In the genomic region with DNA sequence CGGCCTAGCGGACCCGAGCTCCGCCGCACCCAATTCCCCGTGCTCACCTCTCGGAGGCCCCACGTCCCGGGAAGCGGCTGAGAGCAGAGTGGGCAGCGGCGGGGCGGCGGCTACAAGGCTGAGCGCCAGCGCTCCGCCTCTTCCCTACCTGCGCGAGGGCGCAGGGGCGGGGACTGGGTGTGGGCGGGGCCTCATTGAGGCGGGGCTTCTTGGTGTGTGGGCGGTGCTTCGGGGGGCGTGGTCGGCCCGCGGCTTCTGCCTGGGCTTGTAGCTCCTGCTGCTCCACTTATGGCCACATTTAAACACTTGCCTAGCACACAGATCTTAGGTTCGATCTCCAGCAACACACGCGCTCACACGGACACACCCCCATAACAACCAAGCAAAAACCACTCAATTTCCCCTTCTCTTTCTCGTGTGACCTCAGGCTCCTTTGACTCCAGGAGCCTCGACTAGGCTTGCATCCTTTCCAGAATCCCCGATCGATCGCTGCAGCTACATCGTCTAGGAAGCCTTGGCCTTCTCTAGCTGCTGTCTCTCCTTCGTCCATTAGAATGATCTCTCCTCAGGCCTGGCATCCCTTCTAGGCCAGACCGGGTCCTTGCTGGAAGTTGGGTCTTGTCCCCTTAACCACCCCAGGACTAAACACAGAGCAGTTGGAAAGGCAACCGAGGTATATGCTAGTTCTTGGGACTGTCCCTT, we compare ENCODE assay signal across 7 mouse cellular contexts. TPM values are rescaled to one million over a fixed set of nuclear protein-coding genes. Genes with fewer than 3 reads are reported as not detected.
DNase-seq lines count a peak whose midpoint lies in the region; ATAC-seq and TF ChIP-seq lines count a peak whose summit lies in the region.

No protein-coding gene starts in this region.

- no peaks in the 10 kb centered on the region for H3K9me3 ChIP-seq in ES-E14 (ENCODE audit: control insufficient read depth, insufficient read depth, low read depth, low read length)
- no peaks in the 10 kb centered on the region for H3K9me3 ChIP-seq in forebrain, postnatal 0 days (ENCODE audit: low read length)
- H3K9me3 ChIP-seq in hindbrain, embryonic 13.5 days: no peaks in the 10 kb centered on the region
- H3K9me3 ChIP-seq in liver, embryonic 11.5 days (ENCODE audit: control insufficient read depth, low read length): no peaks in the 10 kb centered on the region
- H3K9me3 ChIP-seq in stomach, postnatal 0 days (ENCODE audit: control insufficient read depth, low read length): no peaks in the 10 kb centered on the region

- no peaks in the 10 kb centered on the region for H3K36me3 ChIP-seq in ES-E14 (ENCODE audit: control insufficient read depth, insufficient read depth, low read length, poor library complexity, severe bottlenecking)
- no peaks in the 10 kb centered on the region for H3K36me3 ChIP-seq in forebrain, postnatal 0 days (ENCODE audit: insufficient read depth)
- H3K36me3 ChIP-seq in hindbrain, embryonic 13.5 days: no peaks in the 10 kb centered on the region
- no peaks in the 10 kb centered on the region for H3K36me3 ChIP-seq in liver, embryonic 11.5 days (ENCODE audit: control insufficient read depth, insufficient read depth, low read length)
- H3K36me3 ChIP-seq in stomach, postnatal 0 days (ENCODE audit: control insufficient read depth, insufficient read depth, low read length): no peaks in the 10 kb centered on the region

- H3K4me1 ChIP-seq in ES-E14 (ENCODE audit: control insufficient read depth in 2 of 2, insufficient read depth in 2 of 2, low read length in 2 of 2, poor library complexity in 1 of 2): peaks cover 7 to 40% of the 10 kb centered on the region in 2 experiments; a peak in 3 of 4 replicates
- H3K4me1 ChIP-seq in forebrain, postnatal 0 days (ENCODE audit: insufficient read depth): no peaks in the 10 kb centered on the region
- H3K4me1 ChIP-seq in hindbrain, embryonic 13.5 days (replicated peaks): peaks cover 41% of the 10 kb centered on the region
- peaks cover 67% of the 10 kb centered on the region for H3K4me1 ChIP-seq in liver, embryonic 11.5 days (replicated peaks; ENCODE audit: control insufficient read depth, insufficient read depth, low read length)
- peaks cover 13% of the 10 kb centered on the region for H3K4me1 ChIP-seq in stomach, postnatal 0 days (replicated peaks; ENCODE audit: control insufficient read depth, insufficient read depth)

- no peak for TF ChIP-seq CTCF in forebrain, postnatal 0 days (IDR thresholded peaks at IDR 0.05; ENCODE audit: low read depth)
- no peak for TF ChIP-seq CTCF in stomach, postnatal 0 days (IDR thresholded peaks at IDR 0.05; ENCODE audit: low read depth)

- no peak for ATAC-seq in forebrain, postnatal 0 days
- ATAC-seq in hindbrain, embryonic 13.5 days (ENCODE audit: low FRiP score): no peak
- ATAC-seq in liver, embryonic 11.5 days (replicated peaks; ENCODE audit: low FRiP score): peak; percentile 67
- peak; percentile 75 for ATAC-seq in monocyte, adult 5-6 weeks (replicated peaks; ENCODE audit: insufficient number of reproducible peaks, low FRiP score, low TSS enrichment, poor library complexity, severe bottlenecking)
- ATAC-seq in stomach, postnatal 0 days (ENCODE audit: low FRiP score, low TSS enrichment): peak; percentile 70

- peak overlapping the region; percentile 63 for H3K4me2 ChIP-seq in forebrain, postnatal 0 days (ENCODE audit: low read depth)
- peak overlapping the region; percentile 65 for H3K4me2 ChIP-seq in hindbrain, embryonic 13.5 days
- peak overlapping the region; percentile 89 for H3K4me2 ChIP-seq in liver, embryonic 11.5 days
- peak overlapping the region; percentile 94 for H3K4me2 ChIP-seq in stomach, postnatal 0 days (replicated peaks; ENCODE audit: low read depth)

- DNase-seq in ES-E14 (ENCODE audit: low read depth, low spot score): peak; percentile 74
- peak; percentile 90 to 91 for DNase-seq in adrenal gland, postnatal 36 days
- DNase-seq in forebrain, postnatal 0 days: peak; percentile 27
- peak; percentile 93 for DNase-seq in liver, embryonic 11.5 days (ENCODE audit: low spot score)
- DNase-seq in stomach, postnatal 0 days (ENCODE audit: low spot score): peak; percentile 94

- H3K27me3 ChIP-seq in forebrain, postnatal 0 days (ENCODE audit: insufficient read depth, low read length): peaks cover 5% of the 10 kb centered on the region; the same call in 1 of the 2 replicates
- peaks cover 46% of the 10 kb centered on the region for H3K27me3 ChIP-seq in hindbrain, embryonic 13.5 days
- H3K27me3 ChIP-seq in liver, embryonic 11.5 days (replicated peaks; ENCODE audit: control insufficient read depth, insufficient read depth, low read length): no peaks in the 10 kb centered on the region
- H3K27me3 ChIP-seq in stomach, postnatal 0 days (ENCODE audit: control insufficient read depth, insufficient read depth, low read length): no peaks in the 10 kb centered on the region

- TF ChIP-seq EP300 in stomach, postnatal 0 days (optimal IDR thresholded peaks at IDR 0.05): no peak

- H3K9ac ChIP-seq in ES-E14 (ENCODE audit: insufficient read depth, low read depth, low read length, poor library complexity, severe bottlenecking): peak overlapping the region; percentile 85
- peak overlapping the region; percentile 37; the same call in 1 of the 2 replicates for H3K9ac ChIP-seq in forebrain, postnatal 0 days
- peak overlapping the region; percentile 65 for H3K9ac ChIP-seq in hindbrain, embryonic 13.5 days
- peak overlapping the region; percentile 80 for H3K9ac ChIP-seq in liver, embryonic 11.5 days (ENCODE audit: low read depth, low read length)
- peak overlapping the region; percentile 77 for H3K9ac ChIP-seq in stomach, postnatal 0 days (ENCODE audit: low read length)

- 14% methylated on average over 42 of the region's 42 CpGs for WGBS in forebrain, postnatal 0 days
- WGBS in hindbrain, embryonic 13.5 days: 17% methylated on average over 33 of the region's 42 CpGs
- WGBS in liver, embryonic 11.5 days: 12% methylated on average over 42 of the region's 42 CpGs
- 10% methylated on average over 42 of the region's 42 CpGs for WGBS in stomach, postnatal 0 days

- in situ Hi-C loops in ES-E14 (cut with MboI; ENCODE audit: low sequenced_read_pairs in 2 of 2, unreplicated experiment in 2 of 2): no loop called here

- peak overlapping the region; percentile 80 to 92 for H3K4me3 ChIP-seq in ES-E14 (ENCODE audit: insufficient read depth in 1 of 2, low read depth in 1 of 2, low read length in 2 of 2, poor library complexity in 1 of 2, severe bottlenecking in 1 of 2)
- peak overlapping the region; percentile 41 for H3K4me3 ChIP-seq in forebrain, postnatal 0 days (ENCODE audit: low read depth, low read length)
- H3K4me3 ChIP-seq in hindbrain, embryonic 13.5 days: peak overlapping the region; percentile 48
- peak overlapping the region; percentile 78 for H3K4me3 ChIP-seq in liver, embryonic 11.5 days (ENCODE audit: low read depth, low read length)
- H3K4me3 ChIP-seq in stomach, postnatal 0 days (ENCODE audit: low read depth, low read length): peak overlapping the region; percentile 67

- peak overlapping the region; percentile 78 for H3K27ac ChIP-seq in ES-E14 (ENCODE audit: insufficient read depth, low read depth, low read length, poor library complexity, severe bottlenecking)
- no peak overlapping the region for H3K27ac ChIP-seq in forebrain, postnatal 0 days (ENCODE audit: low read depth, low read length)
- H3K27ac ChIP-seq in hindbrain, embryonic 13.5 days: no peak overlapping the region
- peak overlapping the region; percentile 89 for H3K27ac ChIP-seq in liver, embryonic 11.5 days (ENCODE audit: low read depth, low read length)
- H3K27ac ChIP-seq in stomach, postnatal 0 days (replicated peaks): peak overlapping the region; percentile 86

RNA-seq across cellular contexts. Expression of a gene that starts 2.5 kb away (rescaled TPM):
- total RNA-seq in ES-E14 (2012; rRNA removed): 29.3 and 53.8 TPM in 2 replicates
- 10 to 100 TPM; 12.5 to 17.5 TPM for total RNA-seq in adrenal gland, postnatal 36 days (2021)
- 1.6 and 1.9 TPM in 2 replicates for total RNA-seq in forebrain, postnatal 0 days (2014; rRNA removed)
- polyA plus RNA-seq in forebrain, postnatal 0 days (2015; fragmentation: Nextera tagmentation; extraction: Ambion mirVana): 0.75 and 0.97 TPM in 2 replicates
- polyA plus RNA-seq in hindbrain, embryonic 13.5 days (2015; fragmentation: Nextera tagmentation; extraction: Ambion mirVana): 1.8 and 2.1 TPM in 2 replicates
- polyA plus RNA-seq in liver, embryonic 11.5 days (2014; fragmentation: Nextera tagmentation; extraction: Ambion mirVana): 9.9 and 10.6 TPM in 2 replicates
- total RNA-seq in monocyte, adult 5-6 weeks (2017): 14.1 to 16.7 TPM (median 15.1 TPM) in 3 replicates
- 5.7 and 6.1 TPM in 2 replicates for polyA plus RNA-seq in stomach, postnatal 0 days (2015; fragmentation: Nextera tagmentation; extraction: Ambion mirVana)

RNA-seq across cellular contexts. Expression of a gene that starts 29.1 kb away (rescaled TPM):
- total RNA-seq in ES-E14 (2012; rRNA removed): 2.0 and 2.2 TPM in 2 replicates
- 10 to 100 TPM in 1 of 2 experiments, 1 to 10 TPM in 1; 9.6 to 14.1 TPM for total RNA-seq in adrenal gland, postnatal 36 days (2021)
- 1.5 and 3.3 TPM in 2 replicates for total RNA-seq in forebrain, postnatal 0 days (2014; rRNA removed)
- 3.4 and 4.8 TPM in 2 replicates for polyA plus RNA-seq in forebrain, postnatal 0 days (2015; fragmentation: Nextera tagmentation; extraction: Ambion mirVana)
- polyA plus RNA-seq in hindbrain, embryonic 13.5 days (2015; fragmentation: Nextera tagmentation; extraction: Ambion mirVana): 1.2 and 1.4 TPM in 2 replicates
- 0.62 and 0.74 TPM in 2 replicates for polyA plus RNA-seq in liver, embryonic 11.5 days (2014; fragmentation: Nextera tagmentation; extraction: Ambion mirVana)
- total RNA-seq in monocyte, adult 5-6 weeks (2017): not detected in 3 replicates
- polyA plus RNA-seq in stomach, postnatal 0 days (2015; fragmentation: Nextera tagmentation; extraction: Ambion mirVana): 2.6 and 2.7 TPM in 2 replicates

RNA-seq across cellular contexts. Expression of a gene that starts 29.8 kb away (rescaled TPM):
- total RNA-seq in ES-E14 (2012; rRNA removed): 0.37 and 0.40 TPM in 2 replicates
- 10 to 100 TPM; 25.0 to 36.5 TPM for total RNA-seq in adrenal gland, postnatal 36 days (2021)
- 20.7 and 22.7 TPM in 2 replicates for total RNA-seq in forebrain, postnatal 0 days (2014; rRNA removed)
- polyA plus RNA-seq in forebrain, postnatal 0 days (2015; fragmentation: Nextera tagmentation; extraction: Ambion mirVana): 24.9 and 27.6 TPM in 2 replicates
- polyA plus RNA-seq in hindbrain, embryonic 13.5 days (2015; fragmentation: Nextera tagmentation; extraction: Ambion mirVana): 16.4 and 18.1 TPM in 2 replicates
- 2.0 and 2.5 TPM in 2 replicates for polyA plus RNA-seq in liver, embryonic 11.5 days (2014; fragmentation: Nextera tagmentation; extraction: Ambion mirVana)
- total RNA-seq in monocyte, adult 5-6 weeks (2017): 0.29 TPM in 1 of 3 replicates, not detected in the others
- 22.1 and 22.2 TPM in 2 replicates for polyA plus RNA-seq in stomach, postnatal 0 days (2015; fragmentation: Nextera tagmentation; extraction: Ambion mirVana)

RNA-seq across cellular contexts. Expression of a gene that starts 38.0 kb away (rescaled TPM):
- total RNA-seq in ES-E14 (2012; rRNA removed): 0.16 and 0.94 TPM in 2 replicates
- total RNA-seq in adrenal gland, postnatal 36 days (2021): not detected
- total RNA-seq in forebrain, postnatal 0 days (2014; rRNA removed): 0.31 and 0.62 TPM in 2 replicates
- polyA plus RNA-seq in forebrain, postnatal 0 days (2015; fragmentation: Nextera tagmentation; extraction: Ambion mirVana): 0.88 and 0.89 TPM in 2 replicates
- polyA plus RNA-seq in hindbrain, embryonic 13.5 days (2015; fragmentation: Nextera tagmentation; extraction: Ambion mirVana): 0.36 and 1.0 TPM in 2 replicates
- polyA plus RNA-seq in liver, embryonic 11.5 days (2014; fragmentation: Nextera tagmentation; extraction: Ambion mirVana): not detected in 2 replicates
- not detected in 3 replicates for total RNA-seq in monocyte, adult 5-6 weeks (2017)
- 0.10 TPM in 1 of 2 replicates, not detected in the other for polyA plus RNA-seq in stomach, postnatal 0 days (2015; fragmentation: Nextera tagmentation; extraction: Ambion mirVana)

RNA-seq across cellular contexts. Expression of a gene that starts 43.0 kb away (rescaled TPM):
- 45.2 and 50.0 TPM in 2 replicates for total RNA-seq in ES-E14 (2012; rRNA removed)
- total RNA-seq in adrenal gland, postnatal 36 days (2021): 10 to 100 TPM; 26.6 to 29.3 TPM
- 81.3 and 94.1 TPM in 2 replicates for total RNA-seq in forebrain, postnatal 0 days (2014; rRNA removed)
- polyA plus RNA-seq in forebrain, postnatal 0 days (2015; fragmentation: Nextera tagmentation; extraction: Ambion mirVana): 26.6 and 32.1 TPM in 2 replicates
- 14.1 and 14.8 TPM in 2 replicates for polyA plus RNA-seq in hindbrain, embryonic 13.5 days (2015; fragmentation: Nextera tagmentation; extraction: Ambion mirVana)
- 13.5 and 13.9 TPM in 2 replicates for polyA plus RNA-seq in liver, embryonic 11.5 days (2014; fragmentation: Nextera tagmentation; extraction: Ambion mirVana)
- 16.3 to 21.9 TPM (median 19.8 TPM) in 3 replicates for total RNA-seq in monocyte, adult 5-6 weeks (2017)
- polyA plus RNA-seq in stomach, postnatal 0 days (2015; fragmentation: Nextera tagmentation; extraction: Ambion mirVana): 4.7 and 5.3 TPM in 2 replicates

Comparison
In these comparisons a context has a peak if more than half of its experiments do, and no peak if none do; other contexts are left out.
1. DNase-seq: peak in every context shown above with its lines; median percentile 94 in stomach, postnatal 0 days; 93 in liver, embryonic 11.5 days; 90 in adrenal gland, postnatal 36 days; 74 in ES-E14; 27 in forebrain, postnatal 0 days.
2. H3K27ac ChIP-seq: peak in ES-E14 (single experiment), liver, embryonic 11.5 days (single experiment) and stomach, postnatal 0 days (single experiment); none in forebrain, postnatal 0 days (single experiment) and hindbrain, embryonic 13.5 days (single experiment).
3. ATAC-seq: peak in liver, embryonic 11.5 days (single experiment), monocyte, adult 5-6 weeks (single experiment) and stomach, postnatal 0 days (single experiment); none in forebrain, postnatal 0 days (single experiment) and hindbrain, embryonic 13.5 days (single experiment).
4. RNA of a gene that starts 29.8 kb away (total RNA-seq): 25.0 to 36.5 TPM in adrenal gland, postnatal 36 days and 20.7 to 22.7 TPM in forebrain, postnatal 0 days; 0.37 to 0.40 TPM in ES-E14 and 0.29 TPM in monocyte, adult 5-6 weeks; every median in the first group is over 10 times any median in the second.
5. Peak in every context shown above with its lines, with median percentiles within 50 percentile points of each other: H3K4me3 ChIP-seq, H3K9ac ChIP-seq and H3K4me2 ChIP-seq.